Mouse (Mus musculus): Measurements from ENCODE around the gene Ptpn1. TPM values are rescaled to one million over a fixed set of nuclear protein-coding genes. Genes with fewer than 3 reads are reported as not detected.

Gene Ptpn1
- polyA plus RNA-seq, 1 experiment from 2014 or later: 104 TPM

DNA sequence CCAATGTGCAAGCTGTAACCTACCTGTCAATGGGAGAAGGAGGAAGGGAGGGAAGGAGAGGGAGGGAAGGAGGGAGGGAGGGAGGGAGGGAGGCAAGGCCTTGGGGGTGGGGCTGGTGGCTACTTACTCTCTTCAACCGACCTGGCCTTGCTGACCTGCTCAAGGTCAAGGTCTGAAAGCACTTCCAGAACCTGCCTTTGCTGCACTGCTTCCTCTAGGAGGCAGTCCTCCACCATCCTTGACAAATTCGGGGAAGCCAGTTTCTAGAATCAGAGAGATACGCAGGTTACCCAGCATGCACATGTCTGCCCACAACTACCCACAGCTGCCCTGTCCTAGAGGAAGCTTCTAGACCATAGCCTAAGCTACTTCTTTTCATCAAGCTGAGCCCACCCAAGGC is 53.1 kb downstream of the Ptpn1 start:
- Histone ChIP-seq H3K27me3 (no peaks in the 10 kb centered on the region), H3K9me3 (replicated peaks) (no peaks in the 10 kb centered on the region), H3K27ac (no peak overlapping the region), H3K4me2 (no peak overlapping the region), H3K4me3 (no peak overlapping the region), H3K36me3 (ENCODE audit: poor library complexity, severe bottlenecking) (peaks cover 11% of the 10 kb centered on the region; the same call in 1 of the 2 replicates), H3K4me1 (peaks cover 8% of the 10 kb centered on the region; the same call in 1 of the 2 replicates), H3K9ac (no peak overlapping the region)
- WGBS: 42% methylated on average over 3 of the region's 3 CpGs
- ATAC-seq: no peak

DNA sequence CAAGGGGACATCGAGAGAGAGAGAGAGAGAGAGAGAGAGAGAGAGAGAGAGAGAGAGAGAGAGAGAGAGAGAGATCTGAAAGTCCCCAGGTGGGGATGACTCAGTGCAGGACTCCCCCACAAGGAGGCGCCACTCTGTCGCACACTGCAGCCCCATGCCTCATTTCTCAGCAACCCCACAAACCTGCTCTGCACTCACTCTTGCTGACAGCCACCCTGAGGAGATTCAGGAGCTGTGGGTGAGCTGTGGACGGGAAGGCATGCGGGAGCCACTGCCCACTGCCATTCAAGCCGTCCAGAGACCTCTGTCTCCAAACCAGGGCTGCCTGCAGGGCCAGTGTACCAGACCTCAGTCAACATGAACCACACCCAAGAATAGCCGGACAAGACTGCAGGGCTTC is 54.9 kb downstream of the Ptpn1 start:
- ATAC-seq: no peak
- 20% methylated on average over 7 of the region's 7 CpGs for WGBS
- Histone ChIP-seq H3K4me1 (peaks cover 8% of the 10 kb centered on the region; the same call in 1 of the 2 replicates), H3K9me3 (replicated peaks) (no peaks in the 10 kb centered on the region), H3K36me3 (ENCODE audit: poor library complexity, severe bottlenecking) (no peaks in the 10 kb centered on the region), H3K4me2 (no peak overlapping the region), H3K27me3 (no peaks in the 10 kb centered on the region), H3K4me3 (no peak overlapping the region), H3K9ac (no peak overlapping the region), H3K27ac (no peak overlapping the region)

GRCm38 (mm10) chr2:167987640-167988039 is 55.8 kb downstream of the Ptpn1 start:
- 72% methylated on average over 12 of the region's 12 CpGs for WGBS
- Histone ChIP-seq H3K36me3 (ENCODE audit: poor library complexity, severe bottlenecking) (no peaks in the 10 kb centered on the region), H3K4me2 (no peak overlapping the region), H3K9me3 (replicated peaks) (no peaks in the 10 kb centered on the region), H3K27ac (no peak overlapping the region), H3K27me3 (no peaks in the 10 kb centered on the region), H3K9ac (no peak overlapping the region), H3K4me3 (no peak overlapping the region), H3K4me1 (peaks cover 8% of the 10 kb centered on the region; the same call in 1 of the 2 replicates)
- no peak for ATAC-seq

DNA sequence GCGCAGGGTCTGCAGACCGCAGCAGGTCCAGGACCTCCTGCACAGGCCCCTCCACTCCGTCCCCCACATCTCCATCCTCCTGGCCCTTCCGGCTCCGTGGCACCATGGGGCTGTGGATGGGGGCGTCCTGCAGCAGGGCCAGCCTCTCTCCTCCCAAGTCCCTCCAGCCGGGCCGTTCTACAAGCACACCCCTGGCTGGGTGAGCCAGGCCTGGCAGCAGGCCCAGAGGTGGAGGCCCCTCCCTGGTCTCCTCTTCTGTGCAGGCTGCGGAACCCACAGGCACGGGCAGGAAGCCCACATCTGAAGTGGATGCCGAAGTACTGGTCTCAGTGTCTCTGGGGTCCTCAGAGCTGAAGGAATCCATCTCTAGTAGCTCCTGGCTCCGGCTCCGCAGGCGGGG is 57.5 kb downstream of the Ptpn1 start:
- ATAC-seq: peak; percentile 57; the same call in 1 of the 2 replicates
- no peak overlapping the region for H3K9ac ChIP-seq

DNA sequence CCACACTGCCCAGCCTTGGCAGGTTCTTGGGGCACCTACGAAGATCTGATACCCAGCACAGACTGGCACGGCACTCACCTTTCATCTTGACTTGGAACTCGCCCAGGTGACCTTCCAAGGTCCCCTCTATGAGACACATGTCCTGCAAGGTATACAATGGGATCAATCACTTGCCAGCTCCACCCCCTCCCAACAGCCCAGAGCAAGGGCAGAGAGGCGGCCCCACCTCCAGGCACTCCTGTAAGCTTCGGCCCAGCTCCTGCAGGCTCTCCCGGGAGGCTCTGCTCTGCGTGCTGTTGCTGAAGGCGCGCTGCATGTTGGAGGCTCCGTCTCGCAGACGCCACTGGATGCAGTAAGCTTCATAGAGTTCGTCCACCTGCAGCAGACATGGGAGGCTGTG is 61.4 kb downstream of the Ptpn1 start:
- Histone ChIP-seq H3K4me2 (no peak overlapping the region), H3K36me3 (ENCODE audit: poor library complexity, severe bottlenecking) (no peaks in the 10 kb centered on the region), H3K9me3 (replicated peaks) (no peaks in the 10 kb centered on the region), H3K4me1 (peaks cover 8% of the 10 kb centered on the region; the same call in 1 of the 2 replicates), H3K4me3 (no peak overlapping the region), H3K27ac (no peak overlapping the region), H3K9ac (no peak overlapping the region), H3K27me3 (no peaks in the 10 kb centered on the region)
- no peak for ATAC-seq
- 73% methylated on average over 13 of the region's 13 CpGs for WGBS

More for the DNA sequence above, 57.5 kb downstream of the Ptpn1 start:
- H3K4me3 ChIP-seq: no peak overlapping the region
- H3K4me1 ChIP-seq: peaks cover 8% of the 10 kb centered on the region; the same call in 1 of the 2 replicates
- H3K9me3 ChIP-seq (replicated peaks): no peaks in the 10 kb centered on the region
- H3K27me3 ChIP-seq: no peaks in the 10 kb centered on the region
- H3K36me3 ChIP-seq (ENCODE audit: poor library complexity, severe bottlenecking): no peaks in the 10 kb centered on the region
- H3K4me2 ChIP-seq: no peak overlapping the region
- 70% methylated on average over 14 of the region's 14 CpGs for WGBS
- H3K27ac ChIP-seq: no peak overlapping the region

- H3K4me2 ChIP-seq: no peak overlapping the region
- WGBS: 66% methylated on average over 19 of the region's 19 CpGs
- no peaks in the 10 kb centered on the region for H3K36me3 ChIP-seq (ENCODE audit: poor library complexity, severe bottlenecking)
- H3K27ac ChIP-seq: no peak overlapping the region
- ATAC-seq: no peak
- no peaks in the 10 kb centered on the region for H3K27me3 ChIP-seq
- H3K4me1 ChIP-seq: no peaks in the 10 kb centered on the region
- peaks cover 8% of the 10 kb centered on the region; the same call in 1 of the 2 replicates for H3K9me3 ChIP-seq (replicated peaks)
- H3K4me3 ChIP-seq: no peak overlapping the region
- no peak overlapping the region for H3K9ac ChIP-seq
Measured at GRCm38 (mm10) chr2:167995870-167996635, 64.2 kb downstream of the Ptpn1 start.

DNA sequence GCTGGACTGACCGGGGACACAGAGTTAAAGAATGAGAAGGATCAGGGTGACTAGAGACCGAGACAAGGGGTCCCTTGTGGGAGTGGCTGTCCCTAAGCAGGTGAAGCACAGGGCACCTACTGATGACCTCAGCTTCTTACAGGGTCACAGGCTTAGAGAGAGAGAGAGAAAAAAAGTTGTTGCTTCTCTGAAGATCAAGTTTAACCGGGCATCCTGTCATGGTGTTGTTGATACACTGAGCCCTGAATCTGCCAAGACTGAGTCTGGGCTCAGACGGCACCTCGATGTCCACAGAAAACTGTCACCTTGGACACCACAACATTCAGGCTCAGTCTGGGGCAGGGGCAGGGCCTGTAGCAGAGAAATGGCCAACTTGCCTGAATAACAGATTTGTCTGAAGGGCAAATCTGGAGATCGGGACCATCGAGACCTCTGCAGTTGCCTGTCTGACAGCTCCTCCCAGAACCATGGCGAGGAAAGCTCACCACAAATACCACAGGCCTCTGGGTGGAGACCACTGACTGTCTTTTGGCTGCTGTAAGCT is 64.9 kb downstream of the Ptpn1 start:
- no peak overlapping the region for H3K9ac ChIP-seq
- no peaks in the 10 kb centered on the region for H3K36me3 ChIP-seq (ENCODE audit: poor library complexity, severe bottlenecking)
- H3K4me1 ChIP-seq: no peaks in the 10 kb centered on the region
- no peak overlapping the region for H3K4me3 ChIP-seq
- H3K4me2 ChIP-seq: no peak overlapping the region
- H3K27ac ChIP-seq: no peak overlapping the region
- ATAC-seq: no peak
- peaks cover 8% of the 10 kb centered on the region; the same call in 1 of the 2 replicates for H3K9me3 ChIP-seq (replicated peaks)
- 62% methylated on average over 8 of the region's 8 CpGs for WGBS
- no peaks in the 10 kb centered on the region for H3K27me3 ChIP-seq

DNA sequence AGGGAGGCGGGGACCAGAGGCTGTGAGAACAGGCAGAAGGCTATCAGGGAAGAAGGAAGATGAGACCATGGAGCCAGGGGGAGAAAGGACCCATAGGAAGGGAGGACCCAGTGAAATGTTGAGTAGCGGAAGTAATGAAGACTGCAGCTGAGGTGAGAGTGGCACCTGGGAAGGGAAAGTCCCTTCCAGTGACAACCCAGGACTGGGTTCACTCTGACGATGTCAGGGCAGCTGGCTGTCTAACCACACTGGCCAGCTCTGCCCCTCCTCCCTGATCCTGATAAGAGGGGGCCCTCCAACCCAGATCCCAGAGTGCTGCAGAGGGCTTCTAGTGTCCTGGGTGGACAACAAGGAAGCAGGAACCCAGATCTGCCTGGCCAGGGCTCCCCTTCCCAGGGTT is 65.7 kb downstream of the Ptpn1 start:
- Histone ChIP-seq H3K4me2 (no peak overlapping the region), H3K4me1 (no peaks in the 10 kb centered on the region), H3K9me3 (replicated peaks) (peaks cover 8% of the 10 kb centered on the region; the same call in 1 of the 2 replicates), H3K36me3 (ENCODE audit: poor library complexity, severe bottlenecking) (no peaks in the 10 kb centered on the region), H3K4me3 (no peak overlapping the region), H3K27ac (no peak overlapping the region), H3K27me3 (no peaks in the 10 kb centered on the region), H3K9ac (no peak overlapping the region)
- no peak for ATAC-seq
- WGBS: 68% methylated on average over 3 of the region's 3 CpGs

DNA sequence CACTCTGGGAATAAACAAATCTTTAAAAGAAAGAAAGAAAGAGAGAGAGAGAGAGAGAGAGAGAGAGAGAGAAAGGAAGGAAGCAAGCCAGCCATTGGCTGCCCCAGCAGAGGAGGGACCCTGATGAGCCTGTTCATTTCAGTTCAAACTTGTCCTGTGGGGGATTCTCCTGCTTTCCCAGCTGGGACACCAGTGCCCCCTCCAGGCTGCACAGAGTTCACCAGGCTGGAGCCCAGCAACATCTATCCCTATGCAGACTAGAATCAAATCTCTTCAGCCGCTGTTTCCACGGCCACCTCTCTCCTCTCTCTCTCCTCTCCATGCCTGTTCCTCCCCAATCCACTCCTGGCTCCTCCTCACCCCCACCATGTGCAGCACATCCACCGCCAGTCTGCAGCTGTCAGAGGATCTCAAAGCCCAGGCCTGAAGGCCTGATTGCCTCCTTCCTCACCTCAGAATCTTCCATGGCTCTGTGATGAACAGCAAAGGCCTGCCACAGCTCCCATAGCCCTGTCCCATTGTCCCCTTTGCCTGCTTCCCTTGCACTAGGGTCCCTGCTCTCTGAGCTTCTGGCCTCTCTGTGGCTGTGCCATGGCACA is 67.4 kb downstream of the Ptpn1 start:
- Histone ChIP-seq H3K4me2 (no peak overlapping the region), H3K4me1 (no peaks in the 10 kb centered on the region), H3K4me3 (no peak overlapping the region), H3K27me3 (no peaks in the 10 kb centered on the region), H3K36me3 (ENCODE audit: poor library complexity, severe bottlenecking) (no peaks in the 10 kb centered on the region), H3K27ac (no peak overlapping the region), H3K9ac (no peak overlapping the region), H3K9me3 (replicated peaks) (peaks cover 8% of the 10 kb centered on the region; the same call in 1 of the 2 replicates)
- WGBS: 66% methylated on average over 3 of the region's 3 CpGs
- no peak for ATAC-seq

GRCm38 (mm10) chr2:168002188-168002587 is 70.3 kb downstream of the Ptpn1 start:
- H3K27ac ChIP-seq: no peak overlapping the region
- 59% methylated on average over 4 of the region's 4 CpGs for WGBS
- ATAC-seq: no peak
- H3K4me3 ChIP-seq: no peak overlapping the region
- H3K4me1 ChIP-seq: no peaks in the 10 kb centered on the region
- no peaks in the 10 kb centered on the region for H3K36me3 ChIP-seq (ENCODE audit: poor library complexity, severe bottlenecking)
- H3K9me3 ChIP-seq (replicated peaks): peaks cover 8% of the 10 kb centered on the region; the same call in 1 of the 2 replicates
- H3K9ac ChIP-seq: no peak overlapping the region
- H3K27me3 ChIP-seq: no peaks in the 10 kb centered on the region
- no peak overlapping the region for H3K4me2 ChIP-seq

- no peak overlapping the region for H3K27ac ChIP-seq
- 87% methylated on average over 2 of the region's 2 CpGs for WGBS
- no peaks in the 10 kb centered on the region for H3K36me3 ChIP-seq (ENCODE audit: poor library complexity, severe bottlenecking)
- no peak overlapping the region for H3K9ac ChIP-seq
- H3K4me1 ChIP-seq: no peaks in the 10 kb centered on the region
- H3K4me2 ChIP-seq: no peak overlapping the region
- H3K27me3 ChIP-seq: no peaks in the 10 kb centered on the region
- no peak for ATAC-seq
- no peak overlapping the region for H3K4me3 ChIP-seq
- peaks cover 8% of the 10 kb centered on the region; the same call in 1 of the 2 replicates for H3K9me3 ChIP-seq (replicated peaks)
Measured at GRCm38 (mm10) chr2:168002884-168003283, 71.0 kb downstream of the Ptpn1 start.

DNA sequence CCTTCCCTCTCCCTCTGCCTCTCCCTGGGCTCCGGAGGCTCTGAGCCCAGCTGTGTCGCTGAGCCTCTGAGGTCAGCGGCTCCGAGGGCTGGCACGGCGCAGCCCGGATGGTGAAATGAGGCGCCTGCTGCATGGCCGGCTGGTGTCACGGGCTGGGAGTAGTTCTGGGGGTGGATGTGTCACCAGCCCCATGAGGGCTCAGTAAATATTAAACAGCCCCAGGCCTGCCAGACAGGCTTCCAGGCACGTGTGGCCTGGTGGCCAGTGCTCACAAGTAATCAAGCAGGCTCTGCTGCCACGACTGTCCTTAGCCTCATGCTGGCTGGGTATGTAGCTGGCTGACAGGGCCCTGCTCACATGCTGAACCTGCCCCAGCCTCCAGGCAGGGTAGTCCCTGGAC is 71.6 kb downstream of the Ptpn1 start:
- Histone ChIP-seq H3K9ac (no peak overlapping the region), H3K27me3 (no peaks in the 10 kb centered on the region), H3K9me3 (replicated peaks) (peaks cover 8% of the 10 kb centered on the region; the same call in 1 of the 2 replicates), H3K4me1 (no peaks in the 10 kb centered on the region), H3K4me2 (no peak overlapping the region), H3K36me3 (ENCODE audit: poor library complexity, severe bottlenecking) (no peaks in the 10 kb centered on the region), H3K4me3 (no peak overlapping the region), H3K27ac (no peak overlapping the region)
- 71% methylated on average over 12 of the region's 12 CpGs for WGBS
- no peak for ATAC-seq

Measured in forebrain, embryonic 13.5 days (tissue).